Mouse (Mus musculus): ENCODE measurements around the gene Ptbp1.

- TF ChIP-seq POLR2A (IDR thresholded peaks at IDR 0.05; ENCODE audit: low read depth, low read length) = no peak
- peak; percentile 46 for TF ChIP-seq CTCF (conservative IDR thresholded peaks at IDR 0.05; ENCODE audit: insufficient read depth, insufficient read length, low read depth, low read length)
These were observed 46.8 kb downstream of the Ptbp1 start for GRCm38 (mm10) chr10:79900951-79901410.

Measured in kidney, adult 2 months (tissue).